Mouse (Mus musculus): ENCODE data around the gene Ranbp2. TPM values are rescaled to one million over a fixed set of nuclear protein-coding genes. Genes with fewer than 3 reads are reported as not detected.
A peak's percentile ranks its signal among the peaks of the same experiment; 100 is the strongest.

Gene Ranbp2
- polyA plus RNA-seq, 1 experiment from 2014 or later: 27.0 TPM

- ATAC-seq (ENCODE audit: low FRiP score) (no peak), DNase-seq (ENCODE audit: low spot score) (no peak)
- Histone ChIP-seq H3K9ac (no peak overlapping the region), H3K4me1 (replicated peaks; ENCODE audit: control insufficient read depth, insufficient read depth, low read length) (no peaks in the 10 kb centered on the region), H3K4me3 (replicated peaks; ENCODE audit: low read length) (no peak overlapping the region), H3K36me3 (replicated peaks; ENCODE audit: control insufficient read depth, insufficient read depth) (peaks cover 66% of the 10 kb centered on the region), H3K27ac (no peak overlapping the region), H3K4me2 (replicated peaks) (no peak overlapping the region), H3K27me3 (ENCODE audit: control insufficient read depth, insufficient read depth, low read length) (no peaks in the 10 kb centered on the region), H3K9me3 (ENCODE audit: control insufficient read depth, low read length) (no peaks in the 10 kb centered on the region)
- WGBS: 90% methylated on average over 10 of the region's 10 CpGs
Observed at GRCm38 (mm10) chr10:58418290-58418971, 28.3 kb upstream of the Ranbp2 start.

DNA sequence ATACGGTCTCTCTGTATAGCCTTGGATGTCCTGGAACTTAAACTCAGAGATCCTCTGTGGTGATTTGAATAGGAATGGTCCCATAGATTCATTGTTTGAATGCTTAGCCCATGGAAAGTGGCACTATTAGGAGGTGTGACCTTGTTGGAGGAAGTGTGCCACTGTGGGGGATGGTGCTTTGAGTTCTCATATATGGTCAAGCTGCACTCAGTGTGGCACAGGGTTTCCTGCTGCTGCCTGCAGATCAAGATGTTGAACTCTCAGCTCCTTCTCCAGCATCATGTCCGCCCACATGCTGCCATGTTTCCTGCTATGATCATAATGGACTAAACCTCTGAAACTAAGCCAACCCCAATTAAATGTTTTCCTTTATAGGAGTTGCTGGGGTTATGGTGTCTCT, 18.8 kb upstream of the Ranbp2 start:
- 97% methylated on average over 2 of the region's 2 CpGs for WGBS
- no peak overlapping the region for H3K27ac ChIP-seq

DNA sequence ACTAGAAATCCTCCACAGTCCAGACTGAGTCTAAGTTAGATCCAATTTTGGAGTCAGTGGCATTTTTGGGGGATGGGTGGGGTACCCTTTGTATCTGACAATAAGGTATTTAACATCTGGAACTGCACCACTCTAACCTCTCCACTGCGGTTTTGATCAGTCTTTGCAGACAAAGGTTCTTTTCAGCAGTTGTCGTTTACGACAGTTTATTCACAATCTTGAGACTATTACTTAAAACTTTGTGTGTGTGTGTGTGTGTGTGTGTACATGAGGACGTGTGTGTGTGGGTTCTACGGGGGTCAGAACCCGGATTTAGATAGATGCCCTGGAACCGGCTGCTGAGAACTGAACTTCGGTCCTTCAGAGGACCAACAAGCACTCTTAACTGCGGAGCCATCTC, 870 bp upstream of the Ranbp2 start:
- peak overlapping the region; percentile 96 for H3K4me3 ChIP-seq (replicated peaks; ENCODE audit: low read length)
- WGBS: 20% methylated on average over 9 of the region's 9 CpGs
- no peaks in the 10 kb centered on the region for H3K36me3 ChIP-seq (replicated peaks; ENCODE audit: control insufficient read depth, insufficient read depth)
- peaks cover 12% of the 10 kb centered on the region for H3K4me1 ChIP-seq (replicated peaks; ENCODE audit: control insufficient read depth, insufficient read depth, low read length)
- peak overlapping the region; percentile 63 for H3K4me2 ChIP-seq (replicated peaks)
- 0 out of 2 replicates have a peak, but pooled peaks have one; percentile 10 for ATAC-seq (ENCODE audit: low FRiP score)
- H3K27me3 ChIP-seq (ENCODE audit: control insufficient read depth, insufficient read depth, low read length): no peaks in the 10 kb centered on the region
- H3K27ac ChIP-seq: peak overlapping the region; percentile 96
- peak overlapping the region; percentile 87 for H3K9ac ChIP-seq
- no peak for DNase-seq (ENCODE audit: low spot score)
- no peaks in the 10 kb centered on the region for H3K9me3 ChIP-seq (ENCODE audit: control insufficient read depth, low read length)

More for the DNA sequence above, 18.8 kb upstream of the Ranbp2 start:
- H3K27me3 ChIP-seq (ENCODE audit: control insufficient read depth, insufficient read depth, low read length): no peaks in the 10 kb centered on the region
- H3K4me1 ChIP-seq (replicated peaks; ENCODE audit: control insufficient read depth, insufficient read depth, low read length): no peaks in the 10 kb centered on the region
- no peak for ATAC-seq (ENCODE audit: low FRiP score)
- peaks cover 22% of the 10 kb centered on the region for H3K36me3 ChIP-seq (replicated peaks; ENCODE audit: control insufficient read depth, insufficient read depth)
- no peak overlapping the region for H3K9ac ChIP-seq
- no peaks in the 10 kb centered on the region for H3K9me3 ChIP-seq (ENCODE audit: control insufficient read depth, low read length)
- H3K4me2 ChIP-seq (replicated peaks): no peak overlapping the region
- no peak overlapping the region for H3K4me3 ChIP-seq (replicated peaks; ENCODE audit: low read length)
- DNase-seq (ENCODE audit: low spot score): no peak

- DNase-seq (ENCODE audit: low spot score) (peak; percentile 28), ATAC-seq (ENCODE audit: low FRiP score) (peak; percentile 61)
- under 1% methylated on average over 29 of the region's 32 CpGs for WGBS
- H3K27ac ChIP-seq: peak overlapping the region; percentile 97
- H3K9ac ChIP-seq: peak overlapping the region; percentile 97
- no peaks in the 10 kb centered on the region for H3K27me3 ChIP-seq (ENCODE audit: control insufficient read depth, insufficient read depth, low read length)
- H3K9me3 ChIP-seq (ENCODE audit: control insufficient read depth, low read length): no peaks in the 10 kb centered on the region
- peaks cover 12% of the 10 kb centered on the region for H3K4me1 ChIP-seq (replicated peaks; ENCODE audit: control insufficient read depth, insufficient read depth, low read length)
- peak overlapping the region; percentile 84 for H3K4me2 ChIP-seq (replicated peaks)
- H3K36me3 ChIP-seq (replicated peaks; ENCODE audit: control insufficient read depth, insufficient read depth): peaks cover 3% of the 10 kb centered on the region; the same call in 1 of the 2 replicates
- peak overlapping the region; percentile 96 for H3K4me3 ChIP-seq (replicated peaks; ENCODE audit: low read length)
Observed at GRCm38 (mm10) chr10:58447280-58447781, 611 bp downstream of the Ranbp2 start.

GRCm38 (mm10) chr10:58451575-58451974, 4.9 kb downstream of the Ranbp2 start:
- ATAC-seq (ENCODE audit: low FRiP score) (no peak), DNase-seq (ENCODE audit: low spot score) (no peak)
- no peaks in the 10 kb centered on the region for H3K27me3 ChIP-seq (ENCODE audit: control insufficient read depth, insufficient read depth, low read length)
- H3K4me3 ChIP-seq (replicated peaks; ENCODE audit: low read length): no peak overlapping the region
- H3K4me2 ChIP-seq (replicated peaks): no peak overlapping the region
- no peak overlapping the region for H3K9ac ChIP-seq
- H3K27ac ChIP-seq: no peak overlapping the region
- H3K4me1 ChIP-seq (replicated peaks; ENCODE audit: control insufficient read depth, insufficient read depth, low read length): peaks cover 7% of the 10 kb centered on the region
- H3K9me3 ChIP-seq (ENCODE audit: control insufficient read depth, low read length): no peaks in the 10 kb centered on the region
- peaks cover 40% of the 10 kb centered on the region for H3K36me3 ChIP-seq (replicated peaks; ENCODE audit: control insufficient read depth, insufficient read depth)

- 97% methylated on average over 1 of the region's 1 CpGs for WGBS
- DNase-seq (ENCODE audit: low spot score): no peak
Observed at GRCm38 (mm10) chr10:58452185-58452584, 5.5 kb downstream of the Ranbp2 start.

DNA sequence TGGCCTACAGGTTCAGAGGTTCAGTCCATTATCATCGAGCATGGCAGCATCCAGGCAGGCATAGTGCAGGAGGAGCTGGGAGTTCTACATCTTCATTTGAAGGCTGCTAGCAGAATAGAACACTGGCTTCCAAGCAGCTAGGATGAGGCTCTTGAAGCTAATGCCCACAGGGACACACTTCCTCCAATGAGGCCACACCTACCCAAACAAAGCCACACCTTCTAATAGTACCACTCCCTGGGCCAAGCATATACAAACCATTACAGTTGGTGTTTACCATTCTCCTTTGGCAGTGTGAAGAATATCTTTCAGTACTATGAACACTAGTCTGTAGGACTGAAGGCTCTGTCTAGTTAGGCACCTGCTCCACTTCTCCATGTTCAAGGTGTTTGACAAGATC, 13.2 kb downstream of the Ranbp2 start:
- H3K36me3 ChIP-seq (replicated peaks; ENCODE audit: control insufficient read depth, insufficient read depth): peaks cover 86% of the 10 kb centered on the region
- H3K9ac ChIP-seq: no peak overlapping the region
- no peaks in the 10 kb centered on the region for H3K4me1 ChIP-seq (replicated peaks; ENCODE audit: control insufficient read depth, insufficient read depth, low read length)
- no peaks in the 10 kb centered on the region for H3K9me3 ChIP-seq (ENCODE audit: control insufficient read depth, low read length)
- 97% methylated on average over 1 of the region's 1 CpGs for WGBS
- no peak overlapping the region for H3K4me3 ChIP-seq (replicated peaks; ENCODE audit: low read length)
- ATAC-seq (ENCODE audit: low FRiP score) (no peak), DNase-seq (ENCODE audit: low spot score) (no peak)
- H3K4me2 ChIP-seq (replicated peaks): no peak overlapping the region
- no peak overlapping the region for H3K27ac ChIP-seq
- no peaks in the 10 kb centered on the region for H3K27me3 ChIP-seq (ENCODE audit: control insufficient read depth, insufficient read depth, low read length)

More at GRCm38 (mm10) chr10:58452185-58452584, 5.5 kb downstream of the Ranbp2 start:
- Histone ChIP-seq H3K27me3 (ENCODE audit: control insufficient read depth, insufficient read depth, low read length) (no peaks in the 10 kb centered on the region), H3K9me3 (ENCODE audit: control insufficient read depth, low read length) (no peaks in the 10 kb centered on the region), H3K36me3 (replicated peaks; ENCODE audit: control insufficient read depth, insufficient read depth) (peaks cover 41% of the 10 kb centered on the region), H3K4me1 (replicated peaks; ENCODE audit: control insufficient read depth, insufficient read depth, low read length) (peaks cover 7% of the 10 kb centered on the region), H3K4me3 (replicated peaks; ENCODE audit: low read length) (no peak overlapping the region), H3K27ac (no peak overlapping the region), H3K9ac (no peak overlapping the region), H3K4me2 (replicated peaks) (no peak overlapping the region)
- ATAC-seq (ENCODE audit: low FRiP score): no peak

- H3K27me3 ChIP-seq (ENCODE audit: control insufficient read depth, insufficient read depth, low read length): no peaks in the 10 kb centered on the region
- no peak overlapping the region for H3K4me2 ChIP-seq (replicated peaks)
- no peaks in the 10 kb centered on the region for H3K4me1 ChIP-seq (replicated peaks; ENCODE audit: control insufficient read depth, insufficient read depth, low read length)
- WGBS: 90% methylated on average over 5 of the region's 5 CpGs
- H3K27ac ChIP-seq: no peak overlapping the region
- H3K36me3 ChIP-seq (replicated peaks; ENCODE audit: control insufficient read depth, insufficient read depth): peaks cover 80% of the 10 kb centered on the region
- DNase-seq (ENCODE audit: low spot score) (no peak), ATAC-seq (ENCODE audit: low FRiP score) (no peak)
- no peak overlapping the region for H3K9ac ChIP-seq
- no peak overlapping the region for H3K4me3 ChIP-seq (replicated peaks; ENCODE audit: low read length)
- H3K9me3 ChIP-seq (ENCODE audit: control insufficient read depth, low read length): no peaks in the 10 kb centered on the region
Observed at GRCm38 (mm10) chr10:58477086-58477755, 30.5 kb downstream of the Ranbp2 start.

DNA sequence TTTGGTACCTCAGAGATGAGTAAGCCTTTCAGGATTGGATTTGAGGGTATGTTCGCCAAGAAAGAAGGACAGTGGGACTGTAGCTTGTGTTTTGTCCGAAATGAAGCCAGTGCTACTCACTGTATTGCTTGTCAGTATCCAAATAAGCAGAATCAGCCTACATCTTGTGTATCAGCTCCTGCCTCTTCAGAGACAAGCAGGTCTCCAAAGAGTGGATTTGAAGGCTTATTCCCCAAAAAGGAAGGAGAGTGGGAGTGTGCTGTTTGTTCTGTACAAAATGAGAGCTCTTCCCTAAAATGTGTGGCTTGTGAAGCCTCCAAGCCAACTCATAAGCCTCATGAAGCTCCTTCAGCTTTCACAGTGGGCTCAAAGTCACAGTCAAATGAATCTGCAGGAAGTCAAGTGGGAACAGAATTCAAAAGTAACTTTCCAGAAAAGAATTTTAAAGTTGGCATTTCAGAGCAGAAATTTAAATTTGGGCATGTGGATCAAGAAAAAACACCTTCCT, 31.4 kb downstream of the Ranbp2 start:
- Histone ChIP-seq H3K4me3 (replicated peaks; ENCODE audit: low read length) (no peak overlapping the region), H3K9ac (no peak overlapping the region), H3K4me2 (replicated peaks) (no peak overlapping the region), H3K9me3 (ENCODE audit: control insufficient read depth, low read length) (no peaks in the 10 kb centered on the region), H3K27ac (no peak overlapping the region), H3K4me1 (replicated peaks; ENCODE audit: control insufficient read depth, insufficient read depth, low read length) (no peaks in the 10 kb centered on the region), H3K27me3 (ENCODE audit: control insufficient read depth, insufficient read depth, low read length) (no peaks in the 10 kb centered on the region), H3K36me3 (replicated peaks; ENCODE audit: control insufficient read depth, insufficient read depth) (peaks cover 82% of the 10 kb centered on the region)
- ATAC-seq (ENCODE audit: low FRiP score): no peak
- no peak for DNase-seq (ENCODE audit: low spot score)
- 98% methylated on average over 2 of the region's 2 CpGs for WGBS

Data from hindbrain, embryonic 14.5 days (tissue).